8 mouse cellular contexts compared by ENCODE assay signal in genomic region chr14:59440558-59441471, GRCm38 (mm10). TPM values are rescaled to one million over a fixed set of nuclear protein-coding genes. Genes with fewer than 3 reads are reported as not detected.
DNase-seq lines count a peak whose midpoint lies in the region; ATAC-seq lines count a peak whose summit lies in the region.

TSS of gene Setdb2 (minus strand) at chr14:59440884.
TSS of gene Cab39l (plus strand) at chr14:59440972.

- peak within 1 kb of the TSS; percentile 83 for H3K27ac ChIP-seq in hindbrain, embryonic 13.5 days

- H3K4me2 ChIP-seq in hindbrain, embryonic 13.5 days: peak within 1 kb of the TSS; percentile 88

- no peaks in the 10 kb centered on the region for H3K27me3 ChIP-seq in hindbrain, embryonic 13.5 days

- ATAC-seq in hindbrain, embryonic 13.5 days (ENCODE audit: low FRiP score): peak; percentile 100

- H3K4me1 ChIP-seq in hindbrain, embryonic 13.5 days (replicated peaks): peaks cover 17% of the 10 kb centered on the region

- DNase-seq in NIH3T3 (ENCODE audit: low read depth): peak; percentile 93
- DNase-seq in cerebellum, postnatal 10 days: peak; percentile 93 to 95
- peak; percentile 87 to 92 for DNase-seq in frontal cortex, postnatal 10 days (ENCODE audit: low spot score in 2 of 2)
- peak; percentile 83 to 86 for DNase-seq in layer of hippocampus, postnatal 25 days (ENCODE audit: extremely low spot score in 1 of 2, low spot score in 1 of 2)
- peak; percentile 97 for DNase-seq in lung, postnatal 25 days (ENCODE audit: low spot score)
- peak; percentile 95 for DNase-seq in retina, embryonic 14.5 days (ENCODE audit: low spot score)
- DNase-seq in thymus, postnatal 4 days: peak; percentile 95

- peak within 1 kb of the TSS; percentile 83 for H3K9ac ChIP-seq in hindbrain, embryonic 13.5 days

- H3K4me3 ChIP-seq in hindbrain, embryonic 13.5 days: peak within 1 kb of the TSS; percentile 66

- H3K36me3 ChIP-seq in hindbrain, embryonic 13.5 days: no peaks in the 10 kb centered on the region

- no peaks in the 10 kb centered on the region for H3K9me3 ChIP-seq in hindbrain, embryonic 13.5 days

- under 1% methylated on average over 65 of the region's 66 CpGs for WGBS in hindbrain, embryonic 13.5 days

RNA-seq across cellular contexts. Expression of gene Setdb2, which starts in this region (rescaled TPM):
- 8.2 and 8.3 TPM in 2 replicates for polyA plus RNA-seq in hindbrain, embryonic 13.5 days (2015; fragmentation: Nextera tagmentation; extraction: Ambion mirVana)
- total RNA-seq in layer of hippocampus, postnatal 25 days (2021): 1 to 10 TPM; 5.7 to 6.8 TPM

RNA-seq across cellular contexts. Expression of gene Cab39l, which starts in this region (rescaled TPM):
- 27.8 and 32.4 TPM in 2 replicates for polyA plus RNA-seq in hindbrain, embryonic 13.5 days (2015; fragmentation: Nextera tagmentation; extraction: Ambion mirVana)
- 10 to 100 TPM; 18.0 to 20.2 TPM for total RNA-seq in layer of hippocampus, postnatal 25 days (2021)

Comparison
In these comparisons a context has a peak if more than half of its experiments do, and no peak if none do; other contexts are left out.
1. Peak in every context shown above with its lines: DNase-seq, ATAC-seq, H3K4me3 ChIP-seq and H3K27ac ChIP-seq.